Mouse (Mus musculus): Measurements from ENCODE around the gene Lekr1. TPM values are rescaled to one million over a fixed set of nuclear protein-coding genes. Genes with fewer than 3 reads are reported as not detected.
A peak's percentile ranks its signal among the peaks of the same experiment; 100 is the strongest.

Lekr1 gene
- total RNA-seq, 2 experiments from 2014 or later, result 6.5 to 7.2 TPM

DNA sequence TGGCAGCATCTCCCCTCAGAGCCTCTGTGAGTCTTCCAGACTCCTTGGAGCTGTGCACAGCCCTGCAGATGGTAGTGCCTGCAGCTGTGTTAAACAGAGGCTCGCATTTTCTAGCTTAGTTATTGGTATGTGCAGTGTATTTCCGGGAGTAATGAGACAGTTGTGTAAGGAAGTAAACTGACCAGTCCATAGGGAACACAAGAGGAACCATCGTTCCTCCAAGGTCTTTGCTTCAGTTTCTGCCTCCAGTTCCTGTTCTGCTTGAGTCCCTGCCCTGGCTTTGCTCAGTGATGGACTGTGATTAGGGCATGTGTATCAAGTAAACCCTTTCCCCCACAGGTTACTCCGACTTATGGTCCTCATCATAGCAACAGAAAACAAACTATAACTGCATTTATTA, 134.9 kb downstream of the Lekr1 start:
- TF ChIP-seq CTCF (conservative IDR thresholded peaks at IDR 0.05), result no peak
- no peak overlapping the region for H3K4me3 ChIP-seq
- no peak overlapping the region for H3K27ac ChIP-seq

DNA sequence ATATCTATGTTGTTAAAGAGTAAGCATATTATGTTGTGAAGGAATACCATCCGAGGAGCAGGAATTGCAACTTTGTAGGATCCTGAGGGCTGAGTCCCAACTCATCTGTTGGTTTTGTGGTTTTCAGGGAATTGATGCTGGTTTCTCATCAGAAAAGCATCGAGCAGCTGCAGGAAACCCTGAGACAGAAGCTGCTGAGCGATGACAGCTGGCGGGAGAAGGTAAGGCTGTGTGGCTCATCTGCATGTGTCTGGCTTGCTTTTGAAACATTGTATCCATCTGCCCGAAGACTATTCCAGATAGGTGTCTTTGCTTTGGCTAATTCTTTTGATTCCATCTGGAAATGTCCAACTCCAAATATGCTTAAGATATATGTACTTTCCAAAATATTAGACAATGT, 136.2 kb downstream of the Lekr1 start:
- no peak for TF ChIP-seq CTCF (conservative IDR thresholded peaks at IDR 0.05)
- H3K27ac ChIP-seq, result no peak overlapping the region
- no peak overlapping the region for H3K4me3 ChIP-seq
- DNase-seq (ENCODE audit: low spot score in 2 of 2), result no peak

More for the DNA sequence above, 134.9 kb downstream of the Lekr1 start:
- no peak for DNase-seq (ENCODE audit: low spot score in 2 of 2)

DNA sequence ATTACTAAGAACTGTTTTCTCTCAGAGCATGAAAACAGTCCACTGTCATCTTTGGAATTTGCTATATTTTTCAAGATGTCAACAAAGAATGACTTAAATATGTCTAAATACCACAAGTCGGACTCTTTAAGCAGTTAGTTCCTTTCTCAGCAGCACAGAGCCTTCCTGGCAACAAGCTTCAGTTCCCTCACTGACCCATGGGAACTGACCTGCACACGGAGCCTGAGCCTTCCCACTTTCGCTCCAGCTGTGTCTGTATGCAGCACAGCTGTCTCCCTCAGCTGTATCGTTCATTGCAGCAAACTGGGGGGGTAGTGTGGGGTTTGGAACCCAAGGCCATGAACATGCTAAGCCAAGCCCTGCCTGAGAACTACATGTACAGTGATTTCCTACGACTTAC, 136.8 kb downstream of the Lekr1 start:
- DNase-seq (ENCODE audit: low spot score in 2 of 2), result no peak
- no peak for TF ChIP-seq CTCF (conservative IDR thresholded peaks at IDR 0.05)
- H3K27ac ChIP-seq, result no peak overlapping the region
- no peak overlapping the region for H3K4me3 ChIP-seq

DNA sequence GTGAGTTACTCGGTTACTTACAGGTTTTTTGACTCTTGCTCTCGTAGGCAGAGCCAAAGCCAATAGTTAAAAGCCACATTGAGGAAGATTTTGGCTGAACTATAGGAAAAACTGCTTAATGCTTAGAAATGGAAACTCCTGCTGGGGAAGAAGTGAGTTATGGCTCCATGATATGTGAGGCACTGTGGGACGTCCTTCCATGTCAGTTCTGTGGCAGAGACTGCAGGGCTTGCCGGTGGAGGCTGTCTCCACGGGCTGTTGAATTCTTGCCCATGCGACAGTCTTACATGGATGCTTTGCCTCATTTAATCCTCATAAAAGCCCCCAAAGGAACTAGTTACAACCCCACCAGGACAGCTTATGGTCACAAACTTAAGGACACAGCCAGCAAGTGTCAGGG, 148.9 kb downstream of the Lekr1 start:
- Histone ChIP-seq H3K27ac (no peak overlapping the region), H3K4me3 (no peak overlapping the region)
- DNase-seq (ENCODE audit: low spot score in 2 of 2), result no peak
- TF ChIP-seq CTCF (conservative IDR thresholded peaks at IDR 0.05), result no peak

DNA sequence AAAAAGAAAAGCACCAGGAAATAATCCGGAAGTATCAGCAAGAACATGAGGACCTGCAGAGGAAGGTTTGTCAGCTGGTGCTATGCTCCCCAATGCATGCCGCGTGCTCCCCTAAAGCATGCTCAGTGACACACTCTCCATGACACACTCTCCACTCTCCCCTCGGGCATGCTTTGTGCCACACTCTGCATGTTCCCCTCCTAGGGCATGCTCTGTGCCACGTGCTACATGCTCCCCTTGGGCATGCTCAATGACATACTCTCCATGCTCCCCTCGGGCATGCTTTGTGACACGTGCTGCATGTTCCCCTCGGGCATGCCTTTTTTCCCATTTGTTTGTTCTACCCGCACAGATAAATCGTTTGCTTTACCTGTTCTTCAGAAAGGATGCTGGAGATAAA, 150.0 kb downstream of the Lekr1 start:
- no peak for TF ChIP-seq CTCF (conservative IDR thresholded peaks at IDR 0.05)
- DNase-seq (ENCODE audit: low spot score in 2 of 2), result no peak
- Histone ChIP-seq H3K27ac (no peak overlapping the region), H3K4me3 (no peak overlapping the region)

DNA sequence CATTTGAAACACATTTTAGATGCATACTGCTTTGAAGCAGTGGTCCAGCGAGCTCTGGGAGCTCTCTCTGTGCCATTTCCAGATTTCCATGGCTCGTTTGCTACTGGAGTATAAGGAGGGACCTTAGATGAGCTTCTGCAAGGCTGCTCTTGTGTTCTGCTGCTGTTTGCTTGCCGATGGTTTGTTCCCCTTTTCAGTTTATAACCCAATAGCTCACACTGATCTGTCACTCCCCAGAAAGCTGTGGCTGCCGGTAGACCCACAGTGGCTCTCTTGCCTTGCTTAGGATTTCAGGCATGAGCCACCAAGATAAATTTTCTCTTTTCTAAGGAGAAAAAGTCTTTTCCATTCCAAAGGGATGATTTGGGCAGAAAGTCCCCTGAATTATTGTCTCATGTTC, 152.6 kb downstream of the Lekr1 start:
- no peak overlapping the region for H3K27ac ChIP-seq
- H3K4me3 ChIP-seq, result no peak overlapping the region
- DNase-seq (ENCODE audit: low spot score in 2 of 2), result no peak
- no peak for TF ChIP-seq CTCF (conservative IDR thresholded peaks at IDR 0.05)

DNA sequence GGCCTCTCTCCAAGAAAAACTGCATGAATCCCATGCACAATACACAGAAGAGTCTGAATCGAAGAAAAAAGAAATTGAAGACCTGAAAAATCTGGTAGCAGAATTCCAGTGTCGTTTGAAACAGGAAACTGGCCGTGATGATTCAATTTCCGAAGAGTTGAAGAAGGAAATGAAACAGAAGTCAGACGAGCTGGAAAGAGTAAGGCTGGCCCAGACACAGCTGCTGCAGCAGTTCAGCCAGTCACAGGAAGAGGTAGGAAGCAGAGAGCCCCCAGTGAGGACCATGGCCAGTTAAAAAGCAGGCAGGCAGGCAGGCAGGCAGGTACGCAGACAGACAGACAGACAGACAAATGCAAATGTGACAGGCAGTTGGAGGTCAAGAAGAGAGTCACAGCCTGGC, 153.8 kb downstream of the Lekr1 start:
- DNase-seq (ENCODE audit: low spot score in 2 of 2), result no peak
- no peak overlapping the region for H3K4me3 ChIP-seq
- no peak for TF ChIP-seq CTCF (conservative IDR thresholded peaks at IDR 0.05)
- no peak overlapping the region for H3K27ac ChIP-seq

DNA sequence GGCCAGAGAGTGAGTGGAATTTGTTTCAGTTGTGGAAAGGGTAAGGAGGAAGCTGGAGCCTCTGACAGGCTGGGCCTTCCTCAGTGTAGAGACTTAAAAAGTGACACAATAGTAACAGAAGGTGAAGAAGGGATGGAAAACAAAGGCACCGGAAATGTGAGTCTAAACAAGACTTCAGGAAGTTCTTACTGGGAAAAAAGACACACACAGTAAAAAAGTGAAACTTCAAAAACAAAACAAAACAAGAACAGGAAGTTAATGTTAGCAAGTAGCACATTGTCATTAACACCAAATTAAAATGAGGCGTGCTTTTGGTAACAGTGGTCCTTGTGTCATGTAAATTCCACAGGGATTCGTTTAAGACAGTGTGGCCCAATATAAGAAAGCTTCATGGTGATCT, 158.9 kb downstream of the Lekr1 start:
- DNase-seq (ENCODE audit: low spot score in 2 of 2), result no peak
- no peak overlapping the region for H3K4me3 ChIP-seq
- H3K27ac ChIP-seq, result no peak overlapping the region
- TF ChIP-seq CTCF (conservative IDR thresholded peaks at IDR 0.05), result no peak

DNA sequence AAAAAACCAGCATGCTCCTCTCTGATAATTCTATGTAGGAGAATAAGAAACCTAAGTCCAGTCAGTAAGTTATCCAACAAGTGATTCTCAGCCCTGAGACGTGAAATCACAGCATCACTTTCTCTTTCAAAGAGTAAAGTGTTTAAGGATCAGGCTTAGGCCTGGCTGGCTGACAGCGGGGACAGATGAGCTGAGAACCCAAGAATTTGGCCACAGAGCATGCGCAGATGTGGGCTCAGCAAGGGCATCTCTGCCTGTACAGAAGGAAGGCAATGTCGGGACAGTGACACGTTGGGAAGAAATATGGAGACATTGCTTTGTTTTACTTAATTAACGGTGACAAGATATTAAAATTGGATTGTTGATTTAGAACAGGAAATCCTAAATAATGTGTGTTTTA, 160.7 kb downstream of the Lekr1 start:
- no peak for TF ChIP-seq CTCF (conservative IDR thresholded peaks at IDR 0.05)
- DNase-seq (ENCODE audit: low spot score in 2 of 2), result no peak
- no peak overlapping the region for H3K27ac ChIP-seq
- H3K4me3 ChIP-seq, result no peak overlapping the region

DNA sequence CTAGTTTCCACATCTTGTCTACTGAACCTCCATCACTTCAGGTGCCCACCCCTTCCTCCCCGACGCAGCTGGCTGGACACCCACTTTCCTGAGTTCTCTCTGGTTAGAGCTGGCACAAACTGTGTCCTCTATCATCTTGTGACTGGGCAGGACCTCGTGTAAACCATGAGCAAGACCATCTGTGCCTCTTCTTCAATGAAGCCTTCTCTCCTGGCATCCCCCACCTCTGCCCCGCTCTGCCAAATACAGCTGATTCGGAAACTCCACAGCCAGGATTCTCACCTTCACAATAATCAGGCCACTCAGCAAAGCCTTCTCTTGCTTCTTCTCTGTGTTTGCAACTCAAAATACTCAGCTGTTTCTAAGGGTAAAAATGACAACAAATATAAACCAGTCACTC, 161.4 kb downstream of the Lekr1 start:
- Histone ChIP-seq H3K4me3 (no peak overlapping the region), H3K27ac (no peak overlapping the region)
- no peak for TF ChIP-seq CTCF (conservative IDR thresholded peaks at IDR 0.05)
- DNase-seq (ENCODE audit: low spot score in 2 of 2), result no peak

DNA sequence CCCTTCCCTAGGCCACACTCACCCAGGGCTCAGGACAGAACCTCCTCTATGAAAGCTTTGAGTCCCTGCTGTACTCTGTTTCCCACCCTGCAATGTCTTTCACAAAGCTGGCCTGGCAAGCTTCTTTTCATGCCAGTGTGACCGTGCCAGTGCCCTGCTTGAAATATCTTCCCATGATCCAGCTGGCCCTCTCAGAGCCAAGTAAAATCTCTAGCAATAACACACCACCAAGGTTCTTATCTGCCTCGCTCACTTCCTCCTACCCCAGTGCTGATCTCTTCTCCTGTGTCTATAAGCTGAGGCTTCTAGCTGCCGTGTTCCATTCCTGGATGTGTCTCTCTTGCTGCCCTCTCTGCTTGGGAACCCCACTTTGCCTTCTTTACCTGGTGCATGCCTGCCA, 162.0 kb downstream of the Lekr1 start:
- DNase-seq (ENCODE audit: low spot score in 2 of 2), result no peak
- no peak for TF ChIP-seq CTCF (conservative IDR thresholded peaks at IDR 0.05)

DNA sequence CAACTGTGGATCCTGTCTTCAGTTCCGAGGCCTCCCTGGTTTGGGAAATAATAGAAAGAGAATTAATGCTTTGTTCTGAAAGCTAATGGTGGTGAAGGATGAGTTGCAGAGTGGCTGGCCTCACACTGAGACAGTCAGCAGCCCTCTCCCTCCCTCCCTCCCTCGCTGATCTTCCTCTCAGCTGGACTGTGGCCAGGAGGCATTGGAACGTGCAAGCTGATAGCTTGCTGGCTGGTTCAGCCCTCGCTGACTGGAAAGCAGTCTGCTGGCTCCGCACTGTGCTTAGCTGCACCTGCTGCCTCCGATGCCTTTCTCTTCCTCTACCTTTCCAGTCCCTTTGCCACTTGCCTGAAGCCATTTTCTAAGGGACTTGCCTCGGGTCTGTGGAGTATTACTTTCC, 163.2 kb downstream of the Lekr1 start:
- H3K4me3 ChIP-seq, result no peak overlapping the region
- TF ChIP-seq CTCF (conservative IDR thresholded peaks at IDR 0.05), result no peak
- peak; percentile 19 to 35 for DNase-seq (ENCODE audit: low spot score in 2 of 2)
- no peak overlapping the region for H3K27ac ChIP-seq

More for the DNA sequence above, 162.0 kb downstream of the Lekr1 start:
- H3K27ac ChIP-seq, result no peak overlapping the region
- no peak overlapping the region for H3K4me3 ChIP-seq

DNA sequence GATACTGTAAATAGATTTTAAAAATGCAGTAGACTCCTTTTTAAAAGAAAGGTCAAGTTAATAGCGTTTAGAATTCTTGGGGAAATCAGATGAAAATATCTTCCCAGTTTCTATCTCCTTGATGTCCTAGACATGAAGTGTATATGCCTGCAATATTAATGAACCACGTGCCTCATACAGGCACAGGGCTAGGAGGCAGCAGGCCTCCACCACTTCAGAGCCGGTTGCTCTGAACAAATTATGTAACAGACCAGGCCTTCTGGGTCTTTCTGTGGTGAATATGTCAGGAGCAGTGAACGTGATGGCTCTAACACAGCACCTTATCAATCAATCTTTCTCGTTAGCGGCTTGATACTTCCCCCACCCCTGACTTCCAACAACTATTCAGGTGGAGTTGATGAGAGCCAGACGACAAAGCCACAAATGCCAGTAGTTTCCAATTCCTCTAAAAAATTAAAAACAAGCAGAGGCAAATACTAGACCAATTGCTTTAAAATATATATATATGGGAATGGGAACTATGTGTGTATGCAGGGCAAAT, 164.0 kb downstream of the Lekr1 start:
- DNase-seq (ENCODE audit: low spot score in 2 of 2), result no peak
- Histone ChIP-seq H3K27ac (no peak overlapping the region), H3K4me3 (no peak overlapping the region)
- no peak for TF ChIP-seq CTCF (conservative IDR thresholded peaks at IDR 0.05)

DNA sequence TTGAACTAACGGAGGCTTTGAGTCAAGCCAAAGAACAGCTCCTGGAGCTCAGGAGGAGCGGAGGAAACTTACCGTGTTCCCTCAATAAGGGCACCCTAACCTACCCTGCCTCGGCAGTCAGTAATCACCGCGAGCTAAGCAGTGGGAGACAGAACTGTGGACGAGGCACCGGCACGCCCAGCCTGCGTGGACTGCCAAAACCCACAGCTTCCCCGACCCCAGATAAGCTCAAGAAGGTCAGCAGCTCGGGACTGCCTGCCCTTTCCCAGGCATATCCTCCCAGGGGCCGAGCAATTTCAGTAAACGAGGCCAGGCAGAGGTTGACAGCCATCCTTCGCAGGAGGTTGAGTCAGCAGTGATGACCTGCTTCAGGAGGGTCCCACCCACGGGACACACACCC, 164.8 kb downstream of the Lekr1 start:
- no peak overlapping the region for H3K4me3 ChIP-seq
- no peak for TF ChIP-seq CTCF (conservative IDR thresholded peaks at IDR 0.05)
- DNase-seq (ENCODE audit: low spot score in 2 of 2), result no peak
- H3K27ac ChIP-seq, result no peak overlapping the region

DNA sequence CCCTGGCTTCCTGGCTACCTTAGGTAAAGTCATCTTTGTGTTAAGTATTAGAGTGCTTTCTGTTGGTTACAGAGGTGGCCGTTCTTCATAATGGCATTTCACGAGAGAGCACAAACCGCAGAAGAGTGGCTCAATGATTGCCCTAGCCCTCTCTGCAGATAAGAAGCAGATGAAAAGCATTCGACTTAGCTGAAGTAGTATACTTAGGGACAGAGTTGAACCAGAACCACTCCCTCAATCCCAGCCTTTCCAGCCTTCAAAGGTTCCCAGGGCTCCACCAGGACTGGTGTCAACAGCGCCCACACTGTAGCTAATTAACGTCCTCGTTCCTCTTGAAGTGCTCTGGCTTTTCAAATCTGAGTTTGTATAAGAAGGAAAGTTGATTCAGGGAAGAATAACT, 166.4 kb downstream of the Lekr1 start:
- DNase-seq (ENCODE audit: low spot score in 2 of 2), result no peak
- H3K27ac ChIP-seq, result no peak overlapping the region
- no peak for TF ChIP-seq CTCF (conservative IDR thresholded peaks at IDR 0.05)
- no peak overlapping the region for H3K4me3 ChIP-seq
